Mouse (Mus musculus) heart, embryonic 10.5 days (tissue): ENCODE data around the gene Tgfbr3. TPM values are rescaled to one million over a fixed set of nuclear protein-coding genes. Genes with fewer than 3 reads are reported as not detected.

Experiments used
- DNase-seq: peaks from one replicate; pipeline ENCODE4 v3.0.0-alpha.2; 2017; ENCODE audit warnings: low spot score
- H3K27ac ChIP-seq: fragments of 300-500 bp; sonication (generic); 2 replicates; pipeline ENCODE4 v1.5.1; 2016; ENCODE audit warnings: mild to moderate bottlenecking
- H3K27me3 ChIP-seq: fragments of 300-500 bp; sonication (generic); 2 replicates; pipeline ENCODE4 v1.6.1; 2016; ENCODE audit warnings: mild to moderate bottlenecking; ENCODE audit not compliant: poor library complexity, insufficient read depth, severe bottlenecking
- H3K36me3 ChIP-seq: fragments of 300-500 bp; sonication (generic); 2 replicates; pipeline ENCODE4 v1.6.1; 2016; ENCODE audit warnings: mild to moderate bottlenecking, moderate library complexity
- H3K4me1 ChIP-seq: fragments of 300-500 bp; sonication (generic); 2 replicates; pipeline ENCODE4 v1.6.1; 2016; ENCODE audit warnings: mild to moderate bottlenecking
- H3K4me3 ChIP-seq: fragments of 300-500 bp; sonication (generic); 2 replicates; pipeline ENCODE4 v1.5.1; 2016; ENCODE audit warnings: mild to moderate bottlenecking, moderate library complexity
- H3K9me3 ChIP-seq: fragments of 300-500 bp; sonication (generic); 2 replicates; pipeline ENCODE4 v1.6.1; 2016; ENCODE audit warnings: mild to moderate bottlenecking, moderate library complexity
- WGBS: fragments of 180-500 bp; shearing (Covaris S2); methylation state at CpG from one replicate; pipeline ENCODE4 v1.1.7; 2016; 5-methylcytosine and 5-hydroxymethylcytosine counted together
- polyA plus RNA-seq: library from polyadenylated mRNA; unstranded; fragments of >200 nt; fragmentation: Nextera tagmentation; extraction: Ambion mirVana; gene quantifications from 2 replicates; pipeline ENCODE4 v1.2.1, GENCODE M21; 2016

The Tgfbr3 gene
- polyA plus RNA-seq, 1 experiment from 2014 or later = 36.7 TPM

- H3K9me3 ChIP-seq = no peaks in the 10 kb centered on the region
- peaks cover 36% of the 10 kb centered on the region for H3K36me3 ChIP-seq
- peaks cover 31% of the 10 kb centered on the region for H3K4me1 ChIP-seq
- no peaks in the 10 kb centered on the region for H3K27me3 ChIP-seq
- H3K27ac ChIP-seq = no peak overlapping the region
- WGBS = 78% methylated on average over 5 of the region's 5 CpGs
- DNase-seq = no peak
- no peak overlapping the region for H3K4me3 ChIP-seq
Observed at GRCm38 (mm10) chr5:107142791-107143190, 146.6 kb downstream of the Tgfbr3 start.

GRCm38 (mm10) chr5:107141375-107141774, 148.1 kb downstream of the Tgfbr3 start:
- no peaks in the 10 kb centered on the region for H3K27me3 ChIP-seq
- peaks cover 51% of the 10 kb centered on the region for H3K36me3 ChIP-seq
- no peak overlapping the region for H3K4me3 ChIP-seq
- no peak for DNase-seq
- no peaks in the 10 kb centered on the region for H3K9me3 ChIP-seq
- H3K27ac ChIP-seq = no peak overlapping the region
- peaks cover 30% of the 10 kb centered on the region for H3K4me1 ChIP-seq
- 70% methylated on average over 5 of the region's 5 CpGs for WGBS

GRCm38 (mm10) chr5:107139800-107140651, 149.4 kb downstream of the Tgfbr3 start:
- Histone ChIP-seq H3K4me3 (no peak overlapping the region), H3K4me1 (peaks cover 24% of the 10 kb centered on the region), H3K27ac (no peak overlapping the region), H3K27me3 (no peaks in the 10 kb centered on the region), H3K36me3 (peaks cover 61% of the 10 kb centered on the region), H3K9me3 (no peaks in the 10 kb centered on the region)
- WGBS = 81% methylated on average over 11 of the region's 11 CpGs
- no peak for DNase-seq

DNA sequence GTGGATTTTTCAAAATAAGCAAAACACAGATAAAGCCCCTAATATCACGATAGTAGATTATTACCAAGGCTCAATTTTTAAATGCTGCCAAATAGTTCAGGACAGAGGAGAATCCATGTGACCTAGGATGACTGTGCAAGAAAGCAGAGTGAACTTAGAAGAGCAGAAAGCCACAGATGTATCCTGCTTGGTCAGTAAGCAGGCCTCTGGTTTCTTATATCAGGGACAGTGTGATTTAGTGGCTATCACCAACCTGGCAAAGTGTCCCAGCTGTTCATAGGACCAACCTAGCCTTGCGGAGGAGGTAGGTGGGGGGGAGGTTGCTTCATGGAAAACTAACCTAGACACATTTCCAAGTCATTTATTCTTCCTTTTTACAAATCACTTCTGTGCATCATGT, 156.1 kb downstream of the Tgfbr3 start:
- DNase-seq = no peak
- no peak overlapping the region for H3K4me3 ChIP-seq
- no peaks in the 10 kb centered on the region for H3K27me3 ChIP-seq
- H3K9me3 ChIP-seq = no peaks in the 10 kb centered on the region
- H3K4me1 ChIP-seq = peaks cover 42% of the 10 kb centered on the region
- peaks cover 53% of the 10 kb centered on the region for H3K36me3 ChIP-seq
- 89% methylated on average over 2 of the region's 2 CpGs for WGBS
- no peak overlapping the region for H3K27ac ChIP-seq

- H3K4me1 ChIP-seq = peaks cover 53% of the 10 kb centered on the region
- peaks cover 47% of the 10 kb centered on the region for H3K36me3 ChIP-seq
- no peak for DNase-seq
- H3K9me3 ChIP-seq = no peaks in the 10 kb centered on the region
- no peaks in the 10 kb centered on the region for H3K27me3 ChIP-seq
- H3K4me3 ChIP-seq = no peak overlapping the region
- peak overlapping the region; percentile 47; the same call in 1 of the 2 replicates for H3K27ac ChIP-seq
- whole genome bisulfite sequencing = 60% methylated on average over 8 of the region's 8 CpGs
Observed at GRCm38 (mm10) chr5:107132231-107132630, 157.2 kb downstream of the Tgfbr3 start.

- Histone ChIP-seq H3K36me3 (peaks cover 25% of the 10 kb centered on the region), H3K4me1 (peaks cover 77% of the 10 kb centered on the region), H3K4me3 (no peak overlapping the region), H3K27ac (peak overlapping the region; percentile 75), H3K9me3 (no peaks in the 10 kb centered on the region), H3K27me3 (no peaks in the 10 kb centered on the region)
- WGBS = 30% methylated on average over 5 of the region's 5 CpGs
- DNase-seq = peak; percentile 91
Observed at GRCm38 (mm10) chr5:107129304-107129703, 160.1 kb downstream of the Tgfbr3 start.

DNA sequence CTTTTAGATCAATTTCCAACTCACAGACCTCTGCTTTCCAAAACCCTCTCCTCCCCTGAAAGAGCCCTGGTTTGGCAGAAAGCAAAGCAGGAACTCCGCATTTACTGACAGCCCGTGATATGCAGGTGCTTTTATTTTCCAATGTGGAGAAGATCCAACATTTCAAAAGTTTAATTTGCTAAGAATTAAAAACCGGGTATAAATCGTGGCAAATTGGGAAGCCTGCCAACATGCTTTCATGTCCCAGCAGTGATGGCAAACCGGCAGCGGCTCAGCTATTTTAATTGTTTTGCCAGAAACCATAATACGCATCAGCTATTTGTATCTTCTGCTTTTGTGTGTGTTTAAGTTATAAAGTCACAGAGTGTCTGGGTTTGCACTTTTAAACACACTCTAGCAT, 162.9 kb downstream of the Tgfbr3 start:
- WGBS = 80% methylated on average over 7 of the region's 7 CpGs
- Histone ChIP-seq H3K27me3 (no peaks in the 10 kb centered on the region), H3K36me3 (peaks cover 14% of the 10 kb centered on the region), H3K9me3 (no peaks in the 10 kb centered on the region), H3K4me1 (peaks cover 73% of the 10 kb centered on the region), H3K4me3 (no peak overlapping the region), H3K27ac (no peak overlapping the region)
- no peak for DNase-seq

DNA sequence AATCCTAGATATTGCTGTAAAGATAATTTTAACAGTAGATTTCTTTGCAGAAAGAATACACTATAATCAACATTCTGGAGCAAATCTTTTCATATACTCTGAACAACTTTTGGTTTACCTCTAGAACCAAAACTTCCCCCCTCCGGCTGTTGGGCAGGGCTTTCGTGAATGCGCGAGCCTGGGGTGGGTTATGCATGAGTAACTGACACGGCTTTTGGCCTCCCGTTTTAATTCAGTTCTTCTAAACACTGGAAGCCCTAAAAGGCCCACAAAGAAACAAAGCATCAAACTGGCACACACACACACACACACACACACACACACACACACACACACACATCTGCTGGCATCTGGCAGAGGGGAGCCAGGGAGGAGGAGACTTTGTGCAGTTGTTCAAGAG, 164.3 kb downstream of the Tgfbr3 start:
- WGBS = 84% methylated on average over 6 of the region's 6 CpGs
- no peaks in the 10 kb centered on the region for H3K9me3 ChIP-seq
- no peak for DNase-seq
- H3K36me3 ChIP-seq = peaks cover 9% of the 10 kb centered on the region
- H3K27ac ChIP-seq = peak overlapping the region; percentile 62; the same call in 1 of the 2 replicates
- no peaks in the 10 kb centered on the region for H3K27me3 ChIP-seq
- H3K4me3 ChIP-seq = no peak overlapping the region
- peaks cover 68% of the 10 kb centered on the region for H3K4me1 ChIP-seq

DNA sequence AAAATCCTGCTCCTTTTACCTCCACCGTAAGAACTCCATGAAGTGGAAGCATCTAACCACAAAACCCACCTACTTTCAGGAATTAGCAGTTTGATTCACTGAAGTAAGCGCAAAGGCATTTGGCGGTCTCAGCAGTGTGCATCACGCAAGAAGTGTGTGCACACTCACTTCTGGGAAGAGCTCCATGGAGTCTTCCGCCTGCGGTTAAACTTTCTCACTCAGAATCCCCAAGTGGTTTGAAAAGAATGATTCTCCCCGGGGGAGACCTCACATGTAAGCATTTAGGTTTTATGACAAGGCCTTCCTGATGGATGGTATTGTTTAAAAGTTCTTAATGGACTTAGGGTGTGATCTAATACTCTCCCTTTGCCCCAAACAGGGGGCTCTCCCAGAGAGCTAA, 164.9 kb downstream of the Tgfbr3 start:
- peaks cover 68% of the 10 kb centered on the region for H3K4me1 ChIP-seq
- 0 out of 2 replicates have a peak overlapping the region, but pooled peaks have one; percentile 62 for H3K27ac ChIP-seq
- H3K27me3 ChIP-seq = no peaks in the 10 kb centered on the region
- 86% methylated on average over 7 of the region's 7 CpGs for WGBS
- H3K4me3 ChIP-seq = no peak overlapping the region
- DNase-seq = no peak
- H3K9me3 ChIP-seq = no peaks in the 10 kb centered on the region
- peaks cover 11% of the 10 kb centered on the region for H3K36me3 ChIP-seq

- Histone ChIP-seq H3K27ac (no peak overlapping the region), H3K9me3 (no peaks in the 10 kb centered on the region), H3K36me3 (peaks cover 19% of the 10 kb centered on the region; the same call in 1 of the 2 replicates), H3K27me3 (no peaks in the 10 kb centered on the region), H3K4me3 (no peak overlapping the region), H3K4me1 (peaks cover 49% of the 10 kb centered on the region)
- 85% methylated on average over 4 of the region's 4 CpGs for WGBS
- DNase-seq = no peak
Observed at GRCm38 (mm10) chr5:107122622-107123021, 166.8 kb downstream of the Tgfbr3 start.

GRCm38 (mm10) chr5:107121086-107121485, 168.3 kb downstream of the Tgfbr3 start:
- Histone ChIP-seq H3K4me3 (no peak overlapping the region), H3K9me3 (no peaks in the 10 kb centered on the region), H3K4me1 (peaks cover 39% of the 10 kb centered on the region), H3K36me3 (peaks cover 33% of the 10 kb centered on the region; the same call in 1 of the 2 replicates), H3K27me3 (no peaks in the 10 kb centered on the region), H3K27ac (peak overlapping the region; percentile 24; the same call in 1 of the 2 replicates)
- no peak for DNase-seq
- WGBS = 55% methylated on average over 10 of the region's 10 CpGs

- no peaks in the 10 kb centered on the region for H3K9me3 ChIP-seq
- DNase-seq = no peak
- peaks cover 37% of the 10 kb centered on the region; the same call in 1 of the 2 replicates for H3K36me3 ChIP-seq
- H3K27ac ChIP-seq = no peak overlapping the region
- H3K27me3 ChIP-seq = no peaks in the 10 kb centered on the region
- no peak overlapping the region for H3K4me3 ChIP-seq
- H3K4me1 ChIP-seq = peaks cover 34% of the 10 kb centered on the region
- WGBS = 66% methylated on average over 3 of the region's 3 CpGs
Observed at GRCm38 (mm10) chr5:107120624-107121023, 168.8 kb downstream of the Tgfbr3 start.

- Histone ChIP-seq H3K27me3 (no peaks in the 10 kb centered on the region), H3K36me3 (peaks cover 39% of the 10 kb centered on the region; the same call in 1 of the 2 replicates), H3K27ac (no peak overlapping the region), H3K4me1 (peaks cover 27% of the 10 kb centered on the region), H3K9me3 (no peaks in the 10 kb centered on the region), H3K4me3 (no peak overlapping the region)
- 61% methylated on average over 6 of the region's 6 CpGs for WGBS
- no peak for DNase-seq
Observed at GRCm38 (mm10) chr5:107119896-107120295, 169.5 kb downstream of the Tgfbr3 start.
